Mouse (Mus musculus) thymus, adult 2 months (tissue): ENCODE data around the gene Thbs2. TPM values are rescaled to one million over a fixed set of nuclear protein-coding genes. Genes with fewer than 3 reads are reported as not detected.

Experiments
- DNase-seq: peaks from one replicate; pipeline ENCODE4 v3.0.0; 2021
- H3K27ac ChIP-seq: fragments of 200-500 bp; 2 replicates; pipeline ENCODE4 v1.5.1; 2012; ENCODE audit warnings: low read length, control low read depth; ENCODE audit not compliant: control insufficient read depth, insufficient read depth
- H3K27me3 ChIP-seq: fragments of 200-500 bp; 2 replicates; pipeline ENCODE4 v1.6.1; 2012; ENCODE audit warnings: mild to moderate bottlenecking, low read length, moderate library complexity, mixed read lengths; ENCODE audit not compliant: control insufficient read depth, insufficient read depth
- H3K36me3 ChIP-seq: fragments of 200-500 bp; 2 replicates; pipeline ENCODE4 v1.6.1; 2012; ENCODE audit warnings: mild to moderate bottlenecking, low read length, moderate library complexity; ENCODE audit not compliant: control insufficient read depth, insufficient read depth
- H3K4me1 ChIP-seq: fragments of 200-500 bp; replicated peaks from 2 replicates; pipeline ENCODE4 v1.6.1; 2012; ENCODE audit warnings: low read length; ENCODE audit not compliant: control insufficient read depth, insufficient read depth
- H3K4me3 ChIP-seq: fragments of 200-500 bp; 2 replicates; pipeline ENCODE4 v1.5.1; 2012; ENCODE audit warnings: mild to moderate bottlenecking, low read length, control low read depth, moderate library complexity; ENCODE audit not compliant: control insufficient read depth, insufficient read depth
- CTCF ChIP-seq: fragments of 200-500 bp; IDR thresholded peaks from 2 replicates; pipeline ENCODE4 v1.5.1; 2012; ENCODE audit warnings: mild to moderate bottlenecking, control low read depth, low read length, moderate library complexity, borderline replicate concordance; ENCODE audit not compliant: control insufficient read depth, poor library complexity, insufficient read depth; ENCODE audit errors: extremely low read depth
- POLR2A ChIP-seq: fragments of 200-500 bp; IDR thresholded peaks from 2 replicates; pipeline ENCODE4 v1.6.1; 2012; ENCODE audit warnings: mild to moderate bottlenecking, low read length, control low read depth, moderate library complexity; ENCODE audit not compliant: control insufficient read depth, poor library complexity, insufficient read depth; ENCODE audit errors: extremely low read depth
- WGBS: fragments of 180-500 bp; shearing (Covaris S2); methylation state at CpG from one replicate; pipeline ENCODE4 v1.1.7; 2018; 5-methylcytosine and 5-hydroxymethylcytosine counted together
- polyA plus RNA-seq: library from polyadenylated mRNA; depleted of rRNA; stranded (reverse); fragments of >200 nt; gene quantifications from 2 replicates; pipeline ENCODE4 v1.2.3, GENCODE M21; 2012

Thbs2 gene
- polyA plus RNA-seq, 1 experiment = 5.4 TPM

GRCm38 (mm10) chr17:14663366-14663765, 30.7 kb downstream of the Thbs2 start:
- no peaks in the 10 kb centered on the region for H3K4me1 ChIP-seq
- H3K4me3 ChIP-seq = no peak overlapping the region
- no peaks in the 10 kb centered on the region for H3K27me3 ChIP-seq
- no peak overlapping the region for H3K27ac ChIP-seq
- 83% methylated on average over 5 of the region's 5 CpGs for WGBS
- no peak for DNase-seq
- H3K36me3 ChIP-seq = no peaks in the 10 kb centered on the region
- TF ChIP-seq POLR2A (no peak), CTCF (no peak)

DNA sequence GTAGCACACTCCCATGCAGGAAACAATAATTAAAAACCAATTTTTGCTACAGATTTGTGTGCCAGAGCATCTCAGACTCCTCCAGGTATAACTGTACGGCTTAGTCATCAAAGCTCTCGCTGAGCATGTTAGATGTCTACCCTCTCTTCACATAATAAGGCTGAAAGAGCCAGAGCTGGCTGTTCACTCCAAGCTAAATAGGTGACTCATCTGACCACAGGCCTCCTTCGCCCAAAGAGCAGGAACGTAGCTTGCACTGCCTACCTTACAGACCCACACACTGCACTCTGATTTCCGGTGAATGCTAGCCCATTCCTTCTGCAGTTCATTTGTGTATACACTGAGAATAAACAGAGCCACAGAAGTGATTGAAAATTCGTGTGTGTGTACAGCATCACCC, 31.6 kb downstream of the Thbs2 start:
- DNase-seq = no peak
- H3K27ac ChIP-seq = no peak overlapping the region
- H3K36me3 ChIP-seq = no peaks in the 10 kb centered on the region
- 81% methylated on average over 6 of the region's 6 CpGs for WGBS
- no peaks in the 10 kb centered on the region for H3K27me3 ChIP-seq
- no peak overlapping the region for H3K4me3 ChIP-seq
- TF ChIP-seq POLR2A (no peak), CTCF (no peak)
- H3K4me1 ChIP-seq = no peaks in the 10 kb centered on the region

DNA sequence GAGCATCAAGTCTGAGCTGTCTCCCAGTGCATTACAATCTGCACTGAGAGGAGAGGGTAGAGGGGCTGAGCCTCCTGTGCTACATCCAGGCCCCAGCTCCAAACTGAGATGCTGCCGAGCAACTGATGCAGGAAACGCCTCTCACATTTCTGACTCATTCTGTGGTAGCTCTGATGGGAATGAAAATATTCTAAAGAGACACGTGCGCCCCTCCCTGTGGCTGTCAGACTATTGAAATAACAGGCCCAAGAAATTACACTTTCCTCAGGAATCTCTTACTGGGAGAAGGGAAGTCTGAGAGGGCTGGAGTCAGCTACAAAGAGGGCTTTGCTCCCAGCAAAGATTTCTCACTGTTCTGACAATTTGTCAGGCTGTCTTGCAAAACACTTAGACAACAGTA, 34.3 kb downstream of the Thbs2 start:
- Histone ChIP-seq H3K4me1 (no peaks in the 10 kb centered on the region), H3K27me3 (no peaks in the 10 kb centered on the region), H3K36me3 (no peaks in the 10 kb centered on the region), H3K4me3 (no peak overlapping the region), H3K27ac (no peak overlapping the region)
- WGBS = 72% methylated on average over 4 of the region's 4 CpGs
- TF ChIP-seq POLR2A = no peak
- TF ChIP-seq CTCF = no peak
- no peak for DNase-seq

GRCm38 (mm10) chr17:14658123-14658522, 35.9 kb downstream of the Thbs2 start:
- TF ChIP-seq POLR2A = no peak
- TF ChIP-seq CTCF = no peak
- WGBS = 92% methylated on average over 2 of the region's 2 CpGs
- Histone ChIP-seq H3K4me1 (no peaks in the 10 kb centered on the region), H3K27ac (no peak overlapping the region), H3K27me3 (no peaks in the 10 kb centered on the region), H3K4me3 (no peak overlapping the region), H3K36me3 (no peaks in the 10 kb centered on the region)
- no peak for DNase-seq

DNA sequence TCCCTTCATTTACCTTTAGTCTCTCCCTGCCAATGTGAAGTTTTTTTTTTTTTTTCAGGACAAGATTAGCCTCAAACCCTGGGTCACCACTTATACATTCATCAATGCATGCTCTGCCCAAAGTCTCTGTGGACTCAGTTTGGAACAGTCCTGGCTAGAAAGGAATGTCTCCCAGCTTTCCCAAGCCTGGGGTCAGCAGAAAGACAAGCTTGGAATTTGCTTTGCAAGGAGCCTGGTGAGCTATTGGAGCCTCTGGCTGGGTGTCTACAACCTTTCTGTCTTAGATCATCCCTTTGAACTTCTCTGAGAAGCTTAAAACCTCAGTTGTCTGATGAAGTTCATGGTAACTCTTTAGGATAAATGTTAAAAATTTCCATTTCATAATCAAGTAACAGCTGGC, 36.9 kb downstream of the Thbs2 start:
- TF ChIP-seq CTCF (no peak), POLR2A (no peak)
- H3K36me3 ChIP-seq = no peaks in the 10 kb centered on the region
- H3K27ac ChIP-seq = no peak overlapping the region
- H3K4me1 ChIP-seq = no peaks in the 10 kb centered on the region
- no peak overlapping the region for H3K4me3 ChIP-seq
- DNase-seq = no peak
- no peaks in the 10 kb centered on the region for H3K27me3 ChIP-seq

DNA sequence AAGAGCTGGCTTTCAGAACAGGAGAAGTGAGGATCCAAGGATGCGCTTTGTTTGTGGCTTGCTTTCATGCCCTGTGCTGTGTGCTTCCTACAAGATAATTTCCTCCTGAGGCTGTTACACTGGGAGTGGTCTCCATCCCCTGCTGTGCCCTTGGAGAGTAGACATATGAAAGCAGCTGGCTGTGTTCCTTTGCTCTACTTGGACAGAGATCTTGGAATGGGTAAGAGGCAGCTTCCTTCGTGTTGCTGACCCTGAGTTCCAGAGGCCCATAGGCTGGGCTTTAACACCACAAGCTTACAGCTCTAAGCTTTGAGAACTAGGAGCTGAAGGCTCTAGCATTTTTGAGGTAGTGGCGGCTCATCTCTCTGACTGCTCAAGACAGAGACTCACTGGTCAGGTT, 39.1 kb downstream of the Thbs2 start:
- Histone ChIP-seq H3K4me1 (no peaks in the 10 kb centered on the region), H3K4me3 (no peak overlapping the region), H3K27me3 (no peaks in the 10 kb centered on the region), H3K36me3 (no peaks in the 10 kb centered on the region), H3K27ac (no peak overlapping the region)
- DNase-seq = no peak
- TF ChIP-seq CTCF = no peak
- no peak for TF ChIP-seq POLR2A
- WGBS = 88% methylated on average over 3 of the region's 3 CpGs

DNA sequence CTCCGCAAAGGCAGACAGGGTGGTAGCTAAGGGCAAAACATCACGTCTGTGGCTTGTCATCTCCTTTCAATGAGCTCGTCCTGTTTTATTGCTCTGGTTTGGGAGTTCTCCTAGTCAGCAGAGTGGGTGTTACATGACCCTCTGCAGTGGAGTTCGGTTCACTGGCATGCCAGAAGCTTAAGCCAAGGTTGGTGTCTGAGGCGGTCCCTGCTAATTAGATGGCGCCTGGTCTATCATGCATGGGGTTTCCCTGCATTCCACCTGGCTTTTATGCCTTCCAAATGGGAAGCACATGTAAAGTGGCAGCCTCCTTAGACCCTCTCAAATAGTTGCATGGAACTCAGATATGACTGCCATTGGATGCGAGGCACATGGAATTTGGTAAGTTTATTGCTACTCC, 42.0 kb downstream of the Thbs2 start:
- Histone ChIP-seq H3K4me3 (no peak overlapping the region), H3K27ac (no peak overlapping the region), H3K36me3 (no peaks in the 10 kb centered on the region), H3K4me1 (no peaks in the 10 kb centered on the region), H3K27me3 (no peaks in the 10 kb centered on the region)
- no peak for DNase-seq
- WGBS = 84% methylated on average over 7 of the region's 7 CpGs
- TF ChIP-seq CTCF = no peak
- no peak for TF ChIP-seq POLR2A
